Mouse (Mus musculus): ENCODE results near the gene Osm. TPM values are rescaled to one million over a fixed set of nuclear protein-coding genes. Genes with fewer than 3 reads are reported as not detected.

Osm gene
- polyA plus RNA-seq, 2 experiments, result 0.41 to 0.85 TPM

DNA sequence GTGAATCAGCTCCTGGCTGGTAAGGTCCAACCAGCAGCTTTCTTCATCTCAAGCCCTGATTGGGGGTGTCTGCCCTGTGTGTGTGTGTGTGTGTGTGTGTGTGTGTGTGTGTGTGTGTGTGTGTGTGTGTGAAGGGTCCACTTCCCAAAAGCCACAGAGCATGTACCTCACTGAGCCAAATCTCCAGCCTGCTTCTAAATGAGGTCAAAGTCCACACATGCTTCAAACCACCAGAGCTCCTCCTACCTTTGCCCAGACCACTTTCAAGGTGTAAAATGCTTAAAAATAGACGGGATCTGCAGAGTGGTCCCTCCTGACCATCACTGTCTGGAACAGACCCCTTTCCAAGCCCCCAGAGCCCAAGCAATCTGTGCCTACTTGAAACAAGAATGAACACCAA lies 27.1 kb downstream of the Osm start:
- Histone ChIP-seq H3K27me3 (ENCODE audit: control insufficient read depth, insufficient read depth, low read length) (peaks cover 35% of the 10 kb centered on the region), H3K27ac (no peak overlapping the region), H3K9ac (replicated peaks) (no peak overlapping the region), H3K4me2 (ENCODE audit: low read depth) (no peak overlapping the region), H3K4me1 (replicated peaks; ENCODE audit: control insufficient read depth in 2 of 2, insufficient read depth in 2 of 2, low read length in 1 of 2) (peaks cover 0 to 2% of the 10 kb centered on the region in 2 experiments; a peak in 2 of 4 replicates), H3K4me3 (ENCODE audit: insufficient read depth in 1 of 2, low read depth in 2 of 2, low read length in 2 of 2) (no peak overlapping the region), H3K9me3 (ENCODE audit: control insufficient read depth, low read length) (no peaks in the 10 kb centered on the region), H3K36me3 (replicated peaks; ENCODE audit: control insufficient read depth, insufficient read depth, low read depth) (no peaks in the 10 kb centered on the region)
- ATAC-seq (ENCODE audit: insufficient read depth), result no peak
- no peak for TF ChIP-seq CTCF (IDR thresholded peaks at IDR 0.05; ENCODE audit: low read depth)
- no peak for TF ChIP-seq EP300 (IDR thresholded peaks at IDR 0.05; ENCODE audit: low read depth)
- DNase-seq (ENCODE audit: low read depth in 3 of 3, low spot score in 3 of 3), result no peak
- WGBS (ENCODE audit: insufficient replicate concordance), result 13% methylated on average over 1 of the region's 1 CpGs

GRCm38 (mm10) chr11:4264066-4264465 lies 27.8 kb downstream of the Osm start:
- TF ChIP-seq EP300 (IDR thresholded peaks at IDR 0.05; ENCODE audit: low read depth) (no peak), CTCF (IDR thresholded peaks at IDR 0.05; ENCODE audit: low read depth) (no peak)
- no peak overlapping the region for H3K4me3 ChIP-seq (ENCODE audit: insufficient read depth in 1 of 2, low read depth in 2 of 2, low read length in 2 of 2)
- DNase-seq (ENCODE audit: low read depth in 3 of 3, low spot score in 3 of 3), result no peak
- H3K4me1 ChIP-seq (replicated peaks; ENCODE audit: control insufficient read depth in 2 of 2, insufficient read depth in 2 of 2, low read length in 1 of 2), result peaks cover 0 to 2% of the 10 kb centered on the region in 2 experiments; a peak in 2 of 4 replicates
- H3K36me3 ChIP-seq (replicated peaks; ENCODE audit: control insufficient read depth, insufficient read depth, low read depth), result no peaks in the 10 kb centered on the region
- H3K27me3 ChIP-seq (ENCODE audit: control insufficient read depth, insufficient read depth, low read length), result peaks cover 39% of the 10 kb centered on the region
- no peaks in the 10 kb centered on the region for H3K9me3 ChIP-seq (ENCODE audit: control insufficient read depth, low read length)
- H3K27ac ChIP-seq, result no peak overlapping the region
- 55% methylated on average over 7 of the region's 7 CpGs for WGBS (ENCODE audit: insufficient replicate concordance)
- no peak overlapping the region for H3K4me2 ChIP-seq (ENCODE audit: low read depth)
- no peak overlapping the region for H3K9ac ChIP-seq (replicated peaks)
- no peak for ATAC-seq (ENCODE audit: insufficient read depth)

GRCm38 (mm10) chr11:4266271-4267201 lies 30.3 kb downstream of the Osm start:
- H3K9ac ChIP-seq (replicated peaks), result no peak overlapping the region
- DNase-seq (ENCODE audit: low read depth in 3 of 3, low spot score in 3 of 3), result no peak
- 1% methylated on average over 61 of the region's 61 CpGs for WGBS (ENCODE audit: insufficient replicate concordance)
- no peak overlapping the region for H3K27ac ChIP-seq
- H3K9me3 ChIP-seq (ENCODE audit: control insufficient read depth, low read length), result no peaks in the 10 kb centered on the region
- ATAC-seq (ENCODE audit: insufficient read depth), result 0 out of 2 replicates have a peak, but pooled peaks have one; percentile 26
- peaks cover 48% of the 10 kb centered on the region for H3K27me3 ChIP-seq (ENCODE audit: control insufficient read depth, insufficient read depth, low read length)
- H3K4me1 ChIP-seq (replicated peaks; ENCODE audit: control insufficient read depth in 2 of 2, insufficient read depth in 2 of 2, low read length in 1 of 2), result no peaks in the 10 kb centered on the region
- no peaks in the 10 kb centered on the region for H3K36me3 ChIP-seq (replicated peaks; ENCODE audit: control insufficient read depth, insufficient read depth, low read depth)
- peak overlapping the region; percentile 42 to 48 for H3K4me3 ChIP-seq (ENCODE audit: insufficient read depth in 1 of 2, low read depth in 2 of 2, low read length in 2 of 2)
- peak overlapping the region; percentile 65 for H3K4me2 ChIP-seq (ENCODE audit: low read depth)
- TF ChIP-seq EP300 (IDR thresholded peaks at IDR 0.05; ENCODE audit: low read depth) (no peak), CTCF (IDR thresholded peaks at IDR 0.05; ENCODE audit: low read depth) (no peak)

- Histone ChIP-seq H3K27ac (no peak overlapping the region), H3K4me1 (replicated peaks; ENCODE audit: control insufficient read depth in 2 of 2, insufficient read depth in 2 of 2, low read length in 1 of 2) (no peaks in the 10 kb centered on the region), H3K9ac (replicated peaks) (no peak overlapping the region), H3K36me3 (replicated peaks; ENCODE audit: control insufficient read depth, insufficient read depth, low read depth) (no peaks in the 10 kb centered on the region), H3K4me2 (ENCODE audit: low read depth) (peak overlapping the region; percentile 65), H3K27me3 (ENCODE audit: control insufficient read depth, insufficient read depth, low read length) (peaks cover 48% of the 10 kb centered on the region), H3K4me3 (ENCODE audit: insufficient read depth in 1 of 2, low read depth in 2 of 2, low read length in 2 of 2) (peak overlapping the region in 1 of 2 experiments; percentile 48; a peak in 2 of 4 replicates), H3K9me3 (ENCODE audit: control insufficient read depth, low read length) (no peaks in the 10 kb centered on the region)
- TF ChIP-seq CTCF (IDR thresholded peaks at IDR 0.05; ENCODE audit: low read depth) (no peak), EP300 (IDR thresholded peaks at IDR 0.05; ENCODE audit: low read depth) (no peak)
- DNase-seq (ENCODE audit: low read depth in 3 of 3, low spot score in 3 of 3) (no peak), ATAC-seq (ENCODE audit: insufficient read depth) (no peak)
- WGBS (ENCODE audit: insufficient replicate concordance), result 1% methylated on average over 13 of the region's 13 CpGs
Observed at GRCm38 (mm10) chr11:4267202-4267578, 31.0 kb downstream of the Osm start.

DNA sequence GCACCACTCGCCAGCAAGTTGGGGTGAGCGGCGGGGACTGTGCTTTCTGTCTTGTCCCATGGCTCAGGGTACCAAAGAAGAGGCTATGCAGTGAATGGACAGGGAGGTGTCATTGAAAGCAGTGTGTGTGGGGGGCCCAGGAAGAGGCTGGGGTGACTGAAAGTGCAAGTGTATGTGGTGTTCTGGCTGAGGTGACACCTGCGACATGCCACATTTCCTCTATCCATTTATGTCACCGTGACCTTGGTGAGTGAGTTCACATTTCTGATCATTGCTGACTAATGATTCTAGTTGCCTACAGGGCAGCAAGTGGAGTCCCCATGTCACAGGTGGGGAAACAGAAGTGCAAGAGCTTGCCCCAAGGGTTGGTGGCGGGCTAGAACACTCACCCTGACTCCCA lies 32.3 kb downstream of the Osm start:
- peaks cover 48% of the 10 kb centered on the region for H3K27me3 ChIP-seq (ENCODE audit: control insufficient read depth, insufficient read depth, low read length)
- H3K9me3 ChIP-seq (ENCODE audit: control insufficient read depth, low read length), result no peaks in the 10 kb centered on the region
- H3K9ac ChIP-seq (replicated peaks), result no peak overlapping the region
- no peak overlapping the region for H3K27ac ChIP-seq
- WGBS (ENCODE audit: insufficient replicate concordance), result 66% methylated on average over 6 of the region's 6 CpGs
- DNase-seq (ENCODE audit: low read depth in 3 of 3, low spot score in 3 of 3) (no peak), ATAC-seq (ENCODE audit: insufficient read depth) (no peak)
- no peak for TF ChIP-seq CTCF (IDR thresholded peaks at IDR 0.05; ENCODE audit: low read depth)
- no peak for TF ChIP-seq EP300 (IDR thresholded peaks at IDR 0.05; ENCODE audit: low read depth)
- H3K36me3 ChIP-seq (replicated peaks; ENCODE audit: control insufficient read depth, insufficient read depth, low read depth), result no peaks in the 10 kb centered on the region
- no peak overlapping the region for H3K4me3 ChIP-seq (ENCODE audit: insufficient read depth in 1 of 2, low read depth in 2 of 2, low read length in 2 of 2)
- no peaks in the 10 kb centered on the region for H3K4me1 ChIP-seq (replicated peaks; ENCODE audit: control insufficient read depth in 2 of 2, insufficient read depth in 2 of 2, low read length in 1 of 2)
- no peak overlapping the region for H3K4me2 ChIP-seq (ENCODE audit: low read depth)

All from liver, embryonic 14.5 days (tissue).